Mouse (Mus musculus): Measurements from ENCODE around the gene Lrp6.

The Lrp6 gene

DNA sequence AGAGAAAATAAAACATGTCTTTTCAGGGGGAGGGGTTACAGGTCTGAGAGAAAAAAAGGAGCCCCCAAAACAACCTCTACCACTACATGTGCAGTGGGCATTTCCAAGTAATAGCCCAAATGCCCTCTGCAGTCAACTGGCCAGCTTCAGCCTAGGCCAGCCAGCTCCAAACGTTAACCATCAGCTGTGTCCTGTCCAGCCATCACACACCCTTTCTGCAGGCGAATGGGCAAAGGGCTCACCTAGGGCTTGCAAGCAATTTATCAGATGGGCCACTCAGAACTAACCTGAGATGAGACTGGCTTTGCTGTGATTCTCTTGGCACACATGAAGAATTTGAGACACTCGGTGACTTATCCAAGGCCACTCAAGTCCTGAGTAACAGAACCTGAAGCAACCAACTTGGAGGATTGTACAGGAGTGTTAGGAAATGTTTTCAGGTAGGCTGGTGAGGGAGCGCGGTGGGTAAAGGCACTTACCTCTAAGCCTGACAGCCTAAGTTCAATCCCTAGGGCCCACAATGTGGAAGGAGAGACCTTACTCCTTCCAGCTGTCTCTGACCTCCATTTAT lies 1.3 kb upstream of the Lrp6 start:
- no peak for DNase-seq

DNA sequence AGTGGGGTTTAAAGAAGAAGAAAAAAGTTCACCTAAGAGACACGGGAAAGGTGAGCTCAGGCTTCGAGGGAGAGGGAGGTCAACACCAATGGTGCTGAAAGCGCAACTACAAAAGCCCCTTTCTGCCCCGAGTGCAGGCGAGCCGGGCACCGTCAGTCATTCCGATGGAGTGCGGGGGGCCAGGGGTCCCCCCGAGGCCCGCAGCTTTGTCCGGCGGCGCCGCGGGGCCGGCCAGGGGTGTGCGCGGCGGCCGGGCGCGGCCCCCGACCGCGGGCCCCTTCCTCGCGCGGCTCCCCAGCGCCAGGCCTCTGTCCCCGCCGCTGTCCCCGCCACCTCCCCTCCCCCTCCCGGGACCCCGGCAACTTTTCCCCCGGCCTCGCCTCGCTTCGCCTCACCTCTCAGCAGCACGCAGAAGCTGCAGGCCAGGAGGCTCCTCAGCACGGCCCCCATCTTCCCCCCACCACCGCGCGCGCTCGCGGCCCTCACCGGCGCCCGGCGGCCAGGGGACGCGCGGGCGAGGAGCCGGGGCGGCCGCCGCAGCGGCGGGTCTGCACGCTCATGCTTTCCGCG lies 432 bp downstream of the Lrp6 start:
- peak in 1 of 2 experiments; percentile 11 for DNase-seq

DNA sequence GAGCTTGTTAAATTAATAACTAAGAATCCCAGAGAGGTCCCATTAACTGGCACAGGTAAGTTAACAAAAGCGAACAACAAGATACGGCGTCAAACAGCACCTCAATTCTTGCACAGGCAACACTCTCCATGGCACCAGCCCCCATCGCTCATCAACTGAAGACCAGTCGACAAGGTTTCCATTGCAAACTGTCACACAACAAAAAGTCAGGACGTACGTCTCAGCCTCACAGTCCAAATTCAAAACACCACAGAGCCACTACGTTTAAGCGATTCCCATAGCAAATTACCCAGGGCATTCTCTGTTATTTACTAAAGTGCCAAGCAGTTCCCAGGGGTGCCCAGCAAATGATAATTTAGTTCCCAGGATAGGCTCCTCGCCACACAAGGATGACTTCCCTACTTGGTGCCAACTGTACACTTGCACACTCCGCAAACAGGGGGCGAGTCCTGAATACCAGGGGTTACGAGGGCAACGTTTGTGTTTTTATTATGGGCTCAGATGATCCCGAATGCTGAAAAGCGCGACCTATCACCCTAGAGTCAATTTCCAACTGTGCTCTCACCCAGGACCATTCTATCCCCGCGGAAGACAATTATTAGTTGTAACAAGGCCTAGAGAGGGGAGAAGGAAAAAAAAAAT lies 1.0 kb downstream of the Lrp6 start:
- peak in 1 of 2 experiments; percentile 11 for DNase-seq

DNA sequence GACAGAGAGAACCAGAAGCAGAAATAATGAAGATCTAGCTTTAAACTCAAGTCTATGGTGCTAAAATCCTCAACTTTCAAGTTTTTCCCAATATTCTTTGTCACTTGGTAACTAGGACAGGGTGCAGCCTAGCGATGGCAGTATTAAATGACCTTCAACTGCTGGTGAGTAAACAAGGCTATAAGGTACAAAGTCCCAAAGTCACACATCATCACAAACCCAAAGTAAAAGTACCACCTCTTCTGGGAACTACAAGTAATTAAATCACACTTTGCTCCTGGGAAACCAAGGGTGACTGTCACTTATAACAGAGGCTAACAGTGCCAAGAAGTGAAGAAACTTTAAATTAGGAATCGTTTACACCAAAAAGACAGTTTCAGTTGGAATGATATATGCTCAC lies 2.2 kb downstream of the Lrp6 start:
- no peak for DNase-seq

DNA sequence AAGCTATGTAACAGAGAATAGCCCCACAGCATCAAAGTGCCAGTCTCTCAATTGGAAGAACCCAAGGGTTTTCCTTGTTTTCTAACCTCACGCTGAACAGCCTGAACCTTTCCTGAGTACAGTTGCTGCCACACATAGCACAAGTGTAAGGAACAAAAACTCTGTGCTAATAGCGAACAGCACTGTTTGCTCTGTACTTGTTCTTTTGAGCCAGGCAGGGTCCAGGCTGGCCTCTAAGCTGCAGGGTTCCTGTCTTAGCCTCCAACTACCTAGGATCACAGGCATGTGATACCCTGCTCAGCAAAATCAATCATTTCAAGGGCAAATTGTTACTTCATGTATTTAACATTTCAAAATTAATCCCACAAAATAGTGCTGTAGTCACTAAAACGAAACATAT lies 7.1 kb downstream of the Lrp6 start:
- no peak for DNase-seq

DNA sequence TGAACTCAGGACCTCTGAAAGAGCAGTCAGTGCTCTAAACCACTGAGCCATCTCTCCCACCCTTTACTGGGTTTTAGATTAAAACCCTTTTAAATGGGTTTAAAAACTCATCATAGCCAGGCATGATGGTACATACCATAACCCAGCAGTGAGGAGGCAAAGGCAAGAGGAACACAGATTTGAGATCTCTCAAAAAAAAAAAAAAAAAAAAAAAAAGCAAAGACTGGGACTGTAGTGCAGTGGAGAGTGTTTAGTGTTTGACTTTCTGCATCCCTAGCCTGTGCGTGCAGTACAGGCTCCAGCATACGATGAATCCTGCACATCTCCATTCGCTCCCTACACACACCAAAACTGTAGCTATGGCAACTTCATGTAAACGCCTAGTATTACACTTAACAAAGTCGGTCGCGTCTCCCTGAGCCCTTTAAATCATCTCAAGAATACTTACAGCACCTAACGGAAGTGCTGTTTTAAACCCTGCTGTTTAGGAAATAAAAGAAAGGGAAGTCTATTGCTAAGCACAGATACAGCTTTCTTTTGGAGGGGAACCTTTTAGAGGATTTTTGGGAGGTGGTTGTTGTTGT lies 8.1 kb downstream of the Lrp6 start:
- no peak for DNase-seq

DNA sequence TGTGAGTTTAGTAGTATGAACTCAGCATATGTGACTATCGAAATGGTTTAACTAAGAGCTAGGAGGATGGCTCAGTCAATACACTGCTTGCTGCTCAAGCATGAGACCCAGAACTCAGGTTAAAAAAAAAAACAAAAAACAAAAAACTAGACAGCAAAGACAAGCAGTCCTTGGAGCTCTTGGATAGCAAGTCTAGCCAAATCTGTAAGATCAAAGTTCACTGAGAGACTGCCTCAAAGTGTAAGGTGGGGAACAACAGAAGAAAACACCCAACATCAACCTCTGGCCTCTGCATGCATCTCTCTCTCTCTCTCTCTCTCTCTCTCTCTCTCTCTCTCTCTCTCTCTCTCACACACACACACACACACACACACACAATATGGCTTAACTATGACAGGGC lies 9.7 kb downstream of the Lrp6 start:
- no peak for DNase-seq

DNA sequence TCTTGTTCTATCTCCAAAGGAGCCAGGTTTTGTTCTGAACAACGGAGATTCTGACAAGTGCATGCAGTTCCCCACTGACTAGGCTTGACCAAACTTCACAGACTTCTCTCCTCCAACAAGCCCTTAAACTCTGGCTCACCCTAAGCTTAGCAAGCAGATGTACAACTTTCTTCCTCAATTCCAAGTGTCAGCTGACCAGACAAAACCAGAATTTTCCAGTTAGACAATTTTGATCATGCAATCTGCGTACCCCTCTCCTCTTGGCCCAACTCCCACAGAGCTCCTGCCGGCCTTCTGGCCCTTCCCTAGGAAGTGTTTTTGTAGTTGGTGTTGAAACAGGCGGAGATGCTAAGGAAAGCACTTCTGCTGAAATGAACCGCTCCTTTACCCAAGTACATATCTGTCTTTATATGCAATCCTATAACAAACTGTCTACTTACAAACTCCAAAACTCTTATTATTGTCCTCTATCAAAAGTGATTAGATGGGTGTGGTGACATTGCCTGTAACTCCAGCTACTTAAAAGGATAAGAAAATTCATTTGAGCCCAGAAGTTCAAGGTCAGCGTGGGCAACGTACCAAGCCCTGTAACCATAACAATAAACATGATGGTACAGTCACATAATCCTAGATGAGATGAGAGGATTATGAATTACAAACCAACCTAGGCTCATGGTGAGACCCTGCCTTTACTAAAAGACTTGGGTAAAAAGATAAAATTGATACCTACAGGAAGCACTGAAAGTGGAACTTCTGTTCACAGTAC lies 10.4 kb downstream of the Lrp6 start:
- DNase-seq = no peak

DNA sequence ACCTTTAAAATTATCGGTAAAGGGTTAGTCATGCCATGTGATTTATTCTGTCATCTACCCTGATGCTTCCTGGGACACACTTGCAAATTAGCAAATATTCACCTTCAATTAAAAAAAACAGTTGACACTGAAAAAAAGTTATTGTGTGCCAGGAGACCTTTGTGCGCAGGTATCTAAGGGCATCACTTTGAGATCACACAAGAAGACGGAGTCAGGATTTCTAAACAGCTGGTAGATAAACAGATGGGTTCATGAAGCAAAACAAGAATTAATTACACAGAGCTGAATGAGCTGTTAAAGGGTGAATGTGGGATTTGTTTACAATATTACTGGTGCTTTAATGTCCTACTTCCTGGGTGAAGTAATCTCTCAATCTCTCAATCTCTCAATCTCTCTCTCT lies 11.6 kb downstream of the Lrp6 start:
- DNase-seq = no peak

DNA sequence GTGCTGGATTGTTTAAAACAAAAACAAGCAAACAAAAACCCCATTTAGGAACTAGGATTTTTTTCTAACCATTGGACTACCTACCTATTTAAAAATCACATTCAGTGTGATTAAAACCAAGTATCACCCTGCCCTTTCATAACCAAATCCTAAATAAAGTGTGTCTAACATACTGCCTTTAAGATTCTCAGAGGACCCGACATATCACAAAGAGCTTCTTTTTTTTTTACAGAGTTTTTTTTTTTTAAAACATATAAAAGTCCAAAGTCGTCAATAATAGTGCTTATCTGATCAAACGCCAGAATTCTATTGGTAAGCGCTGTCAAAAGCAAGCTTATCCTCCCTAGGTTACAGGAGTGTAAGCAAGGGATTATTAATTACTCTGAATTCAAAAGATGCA lies 12.5 kb downstream of the Lrp6 start:
- no peak for DNase-seq

DNA sequence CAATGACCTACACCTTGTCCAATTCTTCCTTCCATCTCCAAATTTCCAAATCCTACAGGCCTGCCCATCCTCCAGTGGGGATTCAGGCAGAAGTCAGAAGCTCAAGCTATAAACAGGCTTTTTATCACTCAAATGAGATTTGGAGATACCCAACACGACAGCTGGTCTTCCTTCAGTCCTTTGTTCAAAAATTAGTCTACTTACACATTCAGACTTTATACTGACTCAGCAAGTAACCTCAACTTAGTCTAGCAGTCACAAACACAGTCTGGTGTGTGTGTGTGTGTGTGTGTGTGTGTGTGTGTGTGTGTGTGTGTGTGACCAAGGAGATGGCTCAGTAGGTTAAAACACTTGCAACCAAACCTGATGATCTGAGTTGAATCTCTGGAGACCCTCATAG lies 15.8 kb downstream of the Lrp6 start:
- no peak for DNase-seq

DNA sequence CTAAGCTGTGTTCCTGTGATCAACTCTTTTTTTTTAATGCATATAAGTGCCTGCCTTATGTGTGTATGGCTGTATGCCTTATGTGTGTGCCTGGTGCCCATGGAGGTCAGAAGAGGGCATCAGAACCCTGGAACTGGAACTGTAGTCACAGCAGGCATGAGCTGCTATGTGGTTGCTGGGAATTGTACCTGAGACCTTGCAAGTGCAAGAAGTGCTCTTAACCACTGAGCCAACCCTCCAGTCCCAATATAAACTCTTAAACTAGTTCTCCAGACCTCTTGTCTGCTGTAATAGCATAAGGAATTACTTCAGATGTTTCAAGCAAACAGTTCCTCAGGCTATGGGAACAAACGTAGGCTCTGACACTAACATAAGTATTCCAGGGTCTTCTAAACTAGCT lies 16.4 kb downstream of the Lrp6 start:
- no peak for DNase-seq

DNA sequence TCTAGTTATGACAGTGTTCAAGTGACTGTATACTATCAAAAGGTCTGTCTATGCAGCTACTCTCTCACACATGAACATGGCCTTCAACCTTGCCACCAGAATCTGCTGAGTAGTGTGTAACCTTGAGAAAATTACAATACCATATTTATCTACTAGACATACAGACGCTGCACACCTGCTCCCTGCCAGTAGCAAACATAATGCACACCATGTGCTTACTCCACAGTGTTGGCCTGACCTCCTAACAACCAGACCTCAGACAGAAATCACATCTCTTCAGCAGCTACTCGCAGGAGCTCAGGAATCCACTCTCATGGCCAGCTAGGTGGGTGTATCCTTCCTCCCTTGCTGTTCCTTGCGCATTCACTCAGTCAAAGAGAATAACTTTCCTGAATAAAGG lies 21.9 kb downstream of the Lrp6 start:
- DNase-seq = no peak

DNA sequence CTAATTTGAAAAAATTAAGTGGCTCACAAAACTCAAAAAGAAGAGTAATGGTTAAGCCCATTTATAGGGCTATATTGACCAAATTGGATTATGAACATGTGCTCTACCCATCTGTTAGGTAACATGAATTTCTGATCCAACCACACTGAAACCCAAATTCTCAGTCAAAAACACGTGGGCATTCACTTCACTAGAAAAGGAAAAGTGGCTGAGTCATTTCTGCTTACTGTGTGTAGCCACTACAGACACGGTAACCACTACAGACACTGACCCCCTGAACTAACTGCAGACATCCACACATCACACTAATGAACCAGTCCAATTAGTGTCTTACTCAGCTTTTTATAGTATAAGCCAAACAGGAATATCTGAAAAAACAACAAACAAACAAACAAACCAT lies 22.7 kb downstream of the Lrp6 start:
- no peak for DNase-seq

DNA sequence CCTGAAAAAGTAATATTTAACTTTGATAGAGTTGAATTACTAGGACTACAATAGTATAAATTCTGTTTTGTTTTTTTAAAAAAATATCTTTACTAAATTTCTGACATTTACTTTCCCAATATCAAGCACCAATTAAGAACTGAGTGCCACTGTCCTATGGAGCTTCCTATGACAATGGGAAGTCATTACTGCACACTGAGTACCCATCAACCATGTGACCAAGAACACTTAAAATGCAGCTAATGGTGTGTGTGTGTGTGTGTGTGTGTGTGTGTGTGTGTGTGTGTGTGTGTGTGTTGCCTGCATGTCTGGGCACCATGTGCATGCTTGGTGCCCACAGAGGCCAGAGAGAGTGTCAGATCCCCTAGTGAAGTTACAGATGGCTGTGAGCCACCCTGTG lies 23.2 kb downstream of the Lrp6 start:
- DNase-seq = no peak

DNA sequence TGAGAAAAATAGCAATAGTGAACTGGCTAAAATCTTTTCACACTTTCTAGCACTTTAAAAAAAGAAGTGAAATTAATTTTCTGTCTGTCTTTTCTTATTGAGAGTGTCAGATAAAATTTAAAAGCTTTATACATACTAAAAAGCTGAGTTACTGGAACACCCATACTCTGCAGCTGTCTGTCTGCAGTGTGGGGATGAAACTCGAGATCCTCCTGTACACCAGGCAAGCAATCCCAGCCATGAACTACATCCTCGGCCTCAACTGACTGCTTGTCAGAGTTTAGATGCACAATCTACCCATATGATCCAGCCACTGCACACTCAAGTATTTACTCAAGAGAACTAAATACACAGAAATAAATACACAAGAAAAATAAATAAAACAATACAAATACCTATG lies 24.4 kb downstream of the Lrp6 start:
- DNase-seq = no peak

DNA sequence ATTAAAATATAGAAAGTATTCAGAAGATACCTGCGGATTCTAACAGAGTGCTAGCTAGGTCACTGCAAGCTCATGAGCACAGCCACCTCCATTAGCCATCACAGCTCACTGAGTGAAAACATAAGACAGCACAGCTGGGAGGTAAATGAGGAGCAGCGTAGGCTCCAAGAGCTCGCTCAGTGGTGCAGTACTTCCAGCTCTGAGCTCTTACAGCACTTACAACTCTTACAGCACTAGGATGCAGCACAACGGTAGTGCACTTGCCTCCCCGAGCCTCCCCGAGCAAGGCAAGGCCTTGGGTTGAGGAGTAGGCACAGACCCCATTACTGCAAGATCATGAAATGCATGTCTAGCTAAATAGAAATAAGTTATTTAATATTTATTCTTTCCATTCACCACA lies 26.6 kb downstream of the Lrp6 start:
- no peak for DNase-seq

DNA sequence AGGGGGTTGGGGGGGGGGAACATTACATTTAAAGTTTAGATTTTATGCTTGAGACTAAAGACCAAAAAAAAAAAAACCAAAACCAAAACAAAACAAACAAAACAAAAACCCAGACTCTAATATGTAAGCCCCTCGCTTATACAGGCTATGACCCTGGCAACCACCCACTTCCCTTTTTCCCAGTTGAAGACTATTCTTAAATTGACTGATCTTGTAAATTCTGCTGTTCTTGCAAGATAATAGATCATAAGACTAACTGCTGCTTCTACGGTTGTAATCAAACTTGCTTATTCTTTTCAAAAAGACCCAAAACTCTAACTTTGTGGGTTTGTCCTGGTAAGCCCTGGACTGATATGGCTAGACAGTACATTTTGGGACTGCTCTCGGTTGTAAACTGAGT lies 27.3 kb downstream of the Lrp6 start:
- DNase-seq = no peak

DNA sequence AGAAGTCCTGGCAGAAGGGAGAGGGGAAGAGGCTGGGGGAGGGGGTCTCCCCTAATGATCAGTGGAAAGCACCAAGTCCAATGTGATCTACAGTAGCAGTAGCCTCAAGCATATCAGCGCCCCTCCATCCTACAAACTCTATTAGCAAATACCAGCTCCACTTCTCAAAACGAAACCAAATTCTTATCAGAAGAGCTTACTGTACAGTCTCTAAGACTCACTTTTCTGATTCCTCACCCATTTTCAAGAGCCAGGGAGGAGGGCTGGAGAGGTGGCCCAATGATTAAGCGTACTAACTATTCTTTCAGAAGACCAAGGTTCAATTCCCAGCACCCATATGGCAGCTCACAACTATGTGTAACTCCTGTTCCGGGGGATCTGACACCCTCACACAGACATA lies 28.0 kb downstream of the Lrp6 start:
- DNase-seq = no peak

DNA sequence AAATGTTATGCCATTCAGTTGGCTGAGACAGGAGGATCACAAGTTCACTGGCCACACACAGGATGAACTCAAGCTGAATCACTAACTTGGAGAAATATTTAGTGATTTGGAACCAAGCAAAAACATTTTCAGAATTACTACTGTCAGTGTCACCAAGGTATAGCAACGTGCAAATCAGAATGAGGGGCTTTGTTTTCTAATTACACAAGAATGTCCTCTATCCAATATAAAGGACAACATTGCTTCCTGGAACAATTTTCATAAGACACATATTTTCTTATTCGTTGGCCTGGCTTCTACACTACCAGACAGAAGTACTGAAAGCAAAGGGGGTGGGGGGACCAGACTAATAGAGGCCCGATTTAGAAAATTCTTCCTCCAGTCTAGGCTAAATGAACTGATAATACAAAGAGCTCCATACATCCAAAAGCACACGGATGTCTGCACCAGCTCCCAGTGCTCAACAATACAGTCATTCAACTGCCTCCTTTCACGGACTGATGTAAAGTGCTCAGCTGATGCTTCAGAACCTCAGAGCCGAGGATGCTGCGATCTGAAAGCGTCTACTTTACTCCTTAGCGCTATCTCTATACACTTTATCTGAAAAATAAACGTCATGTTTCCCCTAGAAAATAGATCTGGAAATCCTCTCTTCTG lies 29.2 kb downstream of the Lrp6 start:
- DNase-seq = no peak

DNA sequence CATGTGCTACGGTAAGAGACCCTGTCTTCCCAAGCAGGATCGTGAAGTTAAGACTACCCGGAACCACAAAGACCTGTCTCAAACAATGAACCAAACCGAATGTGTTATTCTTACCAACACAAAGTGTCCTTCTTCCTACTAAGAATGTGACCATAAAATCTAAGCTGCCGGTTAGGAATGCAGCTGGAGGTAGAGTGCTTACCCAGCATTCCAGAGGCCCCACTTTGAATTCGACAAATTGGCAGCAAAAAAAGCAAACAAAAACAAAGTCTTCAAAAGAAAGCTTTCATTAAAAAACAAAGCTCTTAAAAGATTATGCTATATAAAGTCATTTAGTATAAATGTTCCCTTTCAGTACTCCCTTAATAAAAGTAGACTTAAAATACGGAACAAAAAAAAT lies 31.6 kb downstream of the Lrp6 start:
- DNase-seq = no peak

DNA sequence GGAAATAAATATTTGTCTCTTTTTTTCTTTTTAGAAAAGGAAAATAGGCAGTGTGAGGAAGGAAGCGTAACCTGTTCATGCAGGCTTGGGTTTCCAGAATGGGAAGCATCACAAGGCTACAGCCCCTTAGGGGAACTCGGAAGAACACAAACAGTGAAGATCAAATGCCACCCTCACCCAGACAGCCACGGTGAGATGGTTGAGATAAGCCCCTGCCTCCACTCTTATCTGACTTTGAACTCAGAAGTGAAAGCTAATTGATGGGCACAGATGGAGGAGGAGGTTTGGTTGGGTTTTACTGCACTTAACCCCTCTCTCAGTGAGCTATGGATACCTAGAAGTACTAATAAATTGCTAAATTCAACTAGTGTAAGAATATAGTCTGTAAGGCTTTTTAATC lies 33.7 kb downstream of the Lrp6 start:
- DNase-seq = no peak

DNA sequence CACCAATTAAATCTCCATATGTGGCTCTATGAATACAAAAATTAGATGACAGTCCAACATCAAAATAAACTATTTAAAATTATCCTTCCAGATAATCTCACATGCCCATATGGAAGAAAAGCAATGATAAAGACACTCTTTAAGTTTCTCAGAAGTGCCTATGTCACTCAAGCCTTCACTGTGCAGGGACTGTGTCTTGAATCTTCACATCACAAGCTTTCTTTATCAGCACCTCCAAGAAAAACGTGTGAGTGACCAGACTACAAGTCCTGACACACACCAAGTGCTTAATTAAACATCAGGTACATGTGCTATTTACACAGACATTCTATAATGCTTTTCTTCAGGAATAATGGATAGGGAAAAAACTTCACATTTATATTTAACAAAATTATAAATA lies 34.8 kb downstream of the Lrp6 start:
- DNase-seq = no peak

All from thymus, adult 18-20 months (tissue).